In genomic region chr3:82250796-82251261, GRCm38 (mm10) we compare ENCODE assay signal across 9 mouse cellular contexts.
A peak's percentile ranks its signal among the peaks of the same experiment; 100 is the strongest.
DNase-seq lines count a peak whose midpoint lies in the region; ATAC-seq lines count a peak whose summit lies in the region.
"Had no signal": no experiment of that assay in that cellular context is flagged by ENCODE, and none has a peak within 500 bp of the region (broad histone marks: within the 10 kb centered on the region; RNA-seq: fewer than 3 reads in every experiment).

No protein-coding gene starts in this region.

- H3K9ac ChIP-seq in hindbrain, embryonic 15.5 days: no peak overlapping the region
- no peak overlapping the region for H3K9ac ChIP-seq in hindbrain, embryonic 12.5 days
- H3K9ac ChIP-seq in midbrain, embryonic 16.5 days (ENCODE audit: low read depth, low read length): no peak overlapping the region

- H3K4me2 ChIP-seq in hindbrain, embryonic 15.5 days: peak overlapping the region; percentile 23
- H3K4me2 ChIP-seq in hindbrain, embryonic 12.5 days (replicated peaks): no peak overlapping the region
- H3K4me2 ChIP-seq in midbrain, embryonic 16.5 days (ENCODE audit: low read length): peak overlapping the region; percentile 5

- peak overlapping the region; percentile 83 for H3K27ac ChIP-seq in hindbrain, embryonic 15.5 days (replicated peaks)
- no peak overlapping the region for H3K27ac ChIP-seq in hindbrain, embryonic 12.5 days
- peak overlapping the region; percentile 83 for H3K27ac ChIP-seq in midbrain, embryonic 16.5 days (ENCODE audit: low read length)

- H3K36me3 ChIP-seq in hindbrain, embryonic 15.5 days: no peaks in the 10 kb centered on the region
- H3K36me3 ChIP-seq in hindbrain, embryonic 12.5 days: no peaks in the 10 kb centered on the region
- H3K36me3 ChIP-seq in midbrain, embryonic 16.5 days (ENCODE audit: control insufficient read depth, insufficient read depth, low read length): no peaks in the 10 kb centered on the region

- DNase-seq in frontal cortex, postnatal 14 days (ENCODE audit: low spot score in 2 of 2): peak; percentile 39 to 66
- peak; percentile 53 to 83 for DNase-seq in layer of hippocampus, adult 18-20 months (ENCODE audit: low spot score in 2 of 2)
- DNase-seq in adrenal gland, postnatal 10 days: no peak
- no peak for DNase-seq in Muller cell, postnatal 12 days (ENCODE audit: inconsistent ontology term)
- no peak for DNase-seq in thymus, postnatal 25 days

- H3K27me3 ChIP-seq in hindbrain, embryonic 15.5 days: no peaks in the 10 kb centered on the region
- H3K27me3 ChIP-seq in hindbrain, embryonic 12.5 days: no peaks in the 10 kb centered on the region
- H3K27me3 ChIP-seq in midbrain, embryonic 16.5 days (ENCODE audit: control insufficient read depth, insufficient read depth, low read depth, low read length): no peaks in the 10 kb centered on the region

- ATAC-seq in hindbrain, embryonic 15.5 days (ENCODE audit: low FRiP score, low read depth): peak; percentile 74
- no peak for ATAC-seq in hindbrain, embryonic 12.5 days (ENCODE audit: low FRiP score)
- ATAC-seq in midbrain, embryonic 16.5 days: peak; percentile 81

- H3K9me3 ChIP-seq in hindbrain, embryonic 15.5 days: no peaks in the 10 kb centered on the region
- no peaks in the 10 kb centered on the region for H3K9me3 ChIP-seq in hindbrain, embryonic 12.5 days (replicated peaks)
- H3K9me3 ChIP-seq in midbrain, embryonic 16.5 days (replicated peaks; ENCODE audit: control insufficient read depth, low read length, poor library complexity, severe bottlenecking): no peaks in the 10 kb centered on the region

- no peak overlapping the region for H3K4me3 ChIP-seq in hindbrain, embryonic 15.5 days
- no peak overlapping the region for H3K4me3 ChIP-seq in hindbrain, embryonic 12.5 days
- no peak overlapping the region for H3K4me3 ChIP-seq in midbrain, embryonic 16.5 days (ENCODE audit: low read depth, low read length)
- H3K4me3 ChIP-seq: erythroblast, embryonic 14.5 days had no signal

- WGBS in hindbrain, embryonic 15.5 days: 51% methylated on average over 3 of the region's 3 CpGs
- 77% methylated on average over 3 of the region's 3 CpGs for WGBS in hindbrain, embryonic 12.5 days
- 27% methylated on average over 3 of the region's 3 CpGs for WGBS in midbrain, embryonic 16.5 days

- H3K4me1 ChIP-seq in hindbrain, embryonic 15.5 days (replicated peaks): peaks cover 14% of the 10 kb centered on the region
- peaks cover 3% of the 10 kb centered on the region; the same call in 1 of the 2 replicates for H3K4me1 ChIP-seq in hindbrain, embryonic 12.5 days
- peaks cover 14% of the 10 kb centered on the region for H3K4me1 ChIP-seq in midbrain, embryonic 16.5 days (ENCODE audit: control insufficient read depth, insufficient read depth, low read length)

Comparison
In these comparisons a context has a peak if more than half of its experiments do, and no peak if none do; other contexts are left out.
1. DNase-seq: peak in frontal cortex, postnatal 14 days (2 of 2) and layer of hippocampus, adult 18-20 months (2 of 2); none in adrenal gland, postnatal 10 days (single experiment), Muller cell, postnatal 12 days (single experiment) and thymus, postnatal 25 days (single experiment).